Mouse (Mus musculus) mouse trophoblast stem cell (cell line): ENCODE results near the gene Oasl2.
"Not testable (repeated sequence)": the region's sequence is repeated elsewhere in the genome, so short reads cannot be mapped to it uniquely, and the experiment has no call there.

Experiments
- in situ Hi-C, 2 experiments: fragments of 300-500 bp; cut with MseI, MboI; formaldehyde crosslinking; loops; 2 replicates in 1 of 2; 3 replicates in 1 of 2; pipeline ENCODE4 v1.15.1; 2025

Oasl2 gene

GRCm38 (mm10) chr5:114915854-114916253 lies 19.1 kb downstream of the Oasl2 start:
- in situ Hi-C loops, result no loop called here

- in situ Hi-C loops, result no loop called here
Measured at GRCm38 (mm10) chr5:114916777-114917176, 20.0 kb downstream of the Oasl2 start.

DNA sequence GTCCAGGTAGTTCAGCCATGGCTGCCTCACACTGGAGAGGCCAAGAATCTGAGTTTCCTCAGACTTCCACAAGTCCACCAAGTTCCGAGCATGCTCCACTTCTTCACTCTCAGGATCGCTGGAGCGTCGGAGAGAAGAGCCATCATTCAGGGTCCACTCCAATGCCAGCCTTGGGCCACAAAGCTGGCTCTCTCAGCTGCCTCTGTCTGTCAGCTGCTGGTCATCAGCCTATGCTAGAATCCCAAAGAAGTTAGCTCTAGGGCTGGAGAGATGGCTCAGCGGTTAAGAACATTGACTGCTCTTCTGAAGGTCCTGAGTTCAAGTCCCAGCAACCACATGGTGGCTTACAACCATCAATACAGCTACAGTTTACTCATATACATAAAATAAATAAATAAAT lies 20.6 kb downstream of the Oasl2 start:
- in situ Hi-C loops, result not testable (repeated sequence)

DNA sequence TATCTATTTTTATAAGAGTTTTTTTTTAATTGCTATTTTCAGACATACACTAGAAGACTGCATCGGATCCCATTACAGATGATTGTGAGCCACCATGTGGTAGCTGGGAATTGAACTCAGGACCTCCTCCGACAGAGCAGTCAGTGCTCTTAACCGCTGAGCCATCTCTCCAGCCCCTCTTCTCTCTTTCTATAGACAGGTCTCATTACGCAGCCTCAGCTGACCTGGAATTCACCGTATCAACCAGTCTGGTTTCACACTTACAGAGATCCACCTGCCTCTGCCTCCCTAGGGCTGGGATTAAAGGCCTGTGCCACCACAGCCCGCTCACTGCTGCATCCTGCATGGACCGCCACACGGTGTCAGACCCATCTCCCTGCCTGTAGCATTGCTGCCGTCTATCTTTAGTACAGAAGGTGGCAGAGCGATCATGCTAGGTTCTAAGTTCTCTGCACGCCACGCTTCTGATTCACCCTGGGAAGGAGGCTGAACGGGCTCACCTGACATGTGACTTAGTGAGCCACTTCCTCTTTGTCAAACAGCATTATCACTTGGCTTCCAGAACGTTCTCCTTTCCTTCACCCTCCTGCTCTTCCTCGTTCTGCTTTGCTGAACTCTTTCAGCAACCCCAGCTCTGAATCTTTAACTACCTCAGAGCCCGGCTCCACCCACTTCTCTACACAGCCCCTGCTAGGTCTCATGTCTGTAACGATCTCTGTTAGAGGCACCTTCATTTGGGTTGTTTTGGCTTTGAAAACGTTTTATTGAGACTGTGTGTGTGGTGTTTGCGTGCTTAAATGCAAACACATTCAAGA lies 25.0 kb downstream of the Oasl2 start:
- in situ Hi-C loops, result no loop called here

- in situ Hi-C loops, result no loop called here
Measured at GRCm38 (mm10) chr5:114922366-114922731, 25.6 kb downstream of the Oasl2 start.

DNA sequence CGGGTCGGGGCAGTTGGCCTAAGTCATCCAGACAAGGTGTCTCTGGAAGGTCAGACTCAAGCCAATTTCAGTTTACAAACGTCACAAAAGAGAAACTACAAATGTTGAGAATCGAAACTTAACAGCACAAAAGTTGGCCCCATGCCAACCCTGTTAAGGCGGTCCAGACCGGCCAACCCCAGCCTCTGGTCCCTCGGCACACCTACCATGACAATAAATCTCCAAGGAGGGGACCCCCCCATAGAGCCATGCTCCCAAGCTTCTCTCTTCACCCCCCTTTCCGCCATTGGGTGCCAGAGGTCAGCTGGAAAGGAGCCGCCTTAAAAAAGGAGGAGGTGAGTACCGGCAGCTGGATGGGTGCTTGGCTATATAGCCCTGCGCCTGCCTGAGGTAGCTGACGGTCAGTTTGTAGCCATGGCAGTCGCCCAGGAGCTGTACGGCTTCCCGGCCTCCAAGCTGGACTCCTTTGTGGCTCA lies 26.3 kb downstream of the Oasl2 start, which contains the start of gene Oasl1:
Gene Oasl1 (plus strand): TSS at position 243 of the 476 bp plus-strand sequence.
- in situ Hi-C loops, result no loop called here

- in situ Hi-C loops, result no loop called here
Measured at GRCm38 (mm10) chr5:114926153-114926684, 29.5 kb downstream of the Oasl2 start.

- in situ Hi-C loops, result no loop called here
Measured at GRCm38 (mm10) chr5:114926753-114927152, 30.0 kb downstream of the Oasl2 start.

DNA sequence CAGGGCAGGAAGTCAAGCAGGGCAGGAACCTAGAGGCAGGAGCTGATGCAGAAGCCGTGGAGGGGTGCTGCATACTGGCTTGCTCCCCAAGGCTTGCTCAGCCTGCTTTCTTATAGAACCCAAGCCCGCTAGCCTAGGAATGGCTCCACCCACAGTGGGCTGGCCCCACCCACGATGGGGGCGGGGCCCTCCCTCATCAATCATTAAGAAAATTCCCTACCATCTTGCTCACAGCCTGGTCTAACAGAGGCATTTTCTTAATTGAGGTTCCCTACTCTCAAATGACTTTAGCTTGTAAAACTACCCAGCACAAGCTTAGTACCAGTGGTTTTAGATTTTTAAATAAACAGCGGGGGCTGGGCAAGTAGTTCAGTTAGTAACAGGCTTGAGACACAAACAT lies 34.9 kb downstream of the Oasl2 start:
- in situ Hi-C loops, result no loop called here

DNA sequence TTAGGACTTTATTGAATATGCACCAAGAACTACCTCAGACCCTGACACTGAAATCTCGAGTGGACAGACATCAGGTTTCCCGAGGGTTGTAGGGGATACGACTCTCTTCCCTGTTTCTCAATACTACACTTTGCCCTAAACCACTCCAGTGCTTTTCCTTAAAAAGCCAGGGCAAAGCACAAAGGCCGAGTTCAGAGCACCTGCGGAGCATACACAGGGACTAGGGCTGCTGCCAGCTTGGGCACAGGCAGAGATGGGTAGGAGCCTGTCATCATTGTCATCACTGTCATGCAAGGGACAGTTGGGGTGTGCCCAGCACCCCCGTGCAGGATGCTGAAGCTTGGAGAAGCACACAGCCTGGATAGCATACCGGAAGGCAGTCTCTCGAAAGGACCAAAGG lies 36.5 kb downstream of the Oasl2 start:
- in situ Hi-C loops, result no loop called here

DNA sequence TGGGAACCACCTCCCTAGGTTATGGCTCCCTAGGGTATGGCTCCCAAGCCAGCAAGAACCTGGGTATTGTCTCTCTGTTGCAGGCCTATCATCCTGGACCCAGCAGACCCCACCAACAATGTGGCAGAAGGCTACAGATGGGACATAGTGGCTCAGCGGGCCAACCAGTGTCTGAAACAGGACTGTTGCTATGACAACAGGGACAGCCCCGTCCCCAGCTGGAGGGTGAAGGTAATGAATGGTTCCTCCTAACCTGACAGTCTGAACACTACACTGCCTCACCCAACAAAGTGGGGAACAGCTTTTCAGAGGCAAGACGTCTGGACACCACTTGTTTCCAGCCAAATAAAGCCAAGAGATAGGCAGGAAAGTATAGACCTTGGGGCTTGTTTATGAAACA lies 39.1 kb downstream of the Oasl2 start:
- in situ Hi-C loops, result no loop called here

DNA sequence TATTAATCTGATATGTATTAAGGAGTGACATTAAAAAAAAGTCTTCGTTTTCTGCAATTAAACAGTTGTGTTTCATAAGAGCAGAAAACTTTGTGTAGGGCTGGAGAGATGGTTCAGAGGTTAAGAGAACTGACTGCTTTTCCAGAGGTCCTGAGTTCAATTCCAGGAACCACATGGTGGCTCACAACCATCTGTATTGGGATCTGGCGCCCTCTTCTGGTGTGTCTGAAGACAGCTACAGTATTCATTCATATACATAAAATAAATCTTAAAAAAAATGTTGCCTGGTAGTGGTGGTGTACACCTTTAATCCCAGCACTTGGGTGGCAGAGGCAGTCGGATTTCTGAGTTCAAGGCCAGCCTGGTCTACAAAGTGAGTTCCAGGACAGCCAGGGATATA lies 44.4 kb downstream of the Oasl2 start:
- in situ Hi-C loops, result not testable (repeated sequence)

DNA sequence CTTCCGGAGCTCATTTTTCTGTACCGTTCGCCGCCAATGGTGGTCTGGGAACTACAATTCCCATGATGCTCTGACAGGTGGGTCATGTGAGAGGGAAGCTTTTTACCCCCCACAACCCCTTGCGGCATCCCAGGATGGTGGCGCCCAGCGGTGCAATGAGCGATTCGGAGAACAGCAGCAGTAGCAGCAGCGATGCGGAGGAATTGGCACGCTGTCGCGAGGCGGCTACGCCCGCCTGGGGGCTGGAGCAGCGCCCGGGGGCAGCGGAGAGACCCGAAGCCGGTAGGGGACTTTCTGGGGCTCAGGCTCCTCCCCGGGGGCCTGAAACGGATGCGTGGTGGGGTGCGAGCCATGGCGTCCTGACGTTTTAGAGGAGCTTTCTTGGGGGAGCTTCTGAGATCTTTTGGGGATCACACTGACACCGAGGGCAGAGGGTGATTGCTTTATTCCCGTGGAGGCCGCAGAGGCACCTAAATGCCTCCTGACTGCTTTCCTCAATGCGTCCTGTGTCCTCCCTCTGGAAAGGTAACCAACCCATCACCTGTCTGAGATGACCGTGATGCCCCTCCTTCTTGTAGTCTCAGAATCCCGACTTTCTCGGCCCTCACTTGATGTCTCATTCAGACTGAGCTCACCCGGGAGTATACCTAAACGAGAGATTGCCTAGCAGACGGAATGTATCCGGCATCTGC lies 45.5 kb downstream of the Oasl2 start, which contains the start of gene 2210016L21Rik:
Gene 2210016L21Rik (plus strand): TSS at position 85 of the 692 bp plus-strand sequence.
- in situ Hi-C loops, result no loop called here

DNA sequence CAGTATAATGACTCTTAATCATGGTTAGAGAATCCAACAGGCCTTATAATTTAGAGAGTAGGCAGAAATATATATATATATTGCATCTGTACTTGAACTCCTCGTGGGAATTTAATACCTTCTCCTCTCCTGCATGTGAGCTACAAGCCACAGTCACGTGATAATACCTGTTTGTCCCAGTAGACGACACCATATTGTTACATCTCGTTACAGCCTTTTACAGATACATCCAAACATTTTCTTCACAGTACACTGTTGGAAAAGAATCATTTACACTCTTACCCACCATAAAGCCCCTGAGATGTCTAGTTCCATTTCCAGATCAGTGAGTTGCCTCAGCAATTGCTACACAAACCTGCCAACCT lies 46.0 kb downstream of the Oasl2 start:
- in situ Hi-C loops, result no loop called here

- in situ Hi-C loops, result no loop called here
Measured at GRCm38 (mm10) chr5:114945072-114945471, 48.3 kb downstream of the Oasl2 start.

DNA sequence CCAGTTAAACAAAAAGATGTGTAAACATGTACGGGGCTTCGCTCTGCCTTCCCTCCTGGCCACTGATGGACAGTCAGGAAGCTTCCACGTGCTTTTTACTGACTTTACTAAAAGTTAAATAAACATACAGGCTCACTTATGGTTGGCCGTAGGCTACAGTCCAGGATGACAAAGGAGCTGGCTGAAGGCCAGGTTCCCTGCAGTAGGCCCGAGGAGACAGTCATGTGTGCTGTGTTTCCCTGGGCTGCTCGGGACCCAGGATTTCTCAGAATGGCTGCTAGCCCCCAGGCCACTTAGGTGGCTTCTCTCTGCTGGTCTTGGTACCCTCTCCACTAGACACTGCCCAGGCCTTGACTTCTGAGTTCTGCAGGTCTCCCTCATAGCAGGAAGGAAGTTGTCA lies 52.2 kb downstream of the Oasl2 start:
- in situ Hi-C loops, result no loop called here

DNA sequence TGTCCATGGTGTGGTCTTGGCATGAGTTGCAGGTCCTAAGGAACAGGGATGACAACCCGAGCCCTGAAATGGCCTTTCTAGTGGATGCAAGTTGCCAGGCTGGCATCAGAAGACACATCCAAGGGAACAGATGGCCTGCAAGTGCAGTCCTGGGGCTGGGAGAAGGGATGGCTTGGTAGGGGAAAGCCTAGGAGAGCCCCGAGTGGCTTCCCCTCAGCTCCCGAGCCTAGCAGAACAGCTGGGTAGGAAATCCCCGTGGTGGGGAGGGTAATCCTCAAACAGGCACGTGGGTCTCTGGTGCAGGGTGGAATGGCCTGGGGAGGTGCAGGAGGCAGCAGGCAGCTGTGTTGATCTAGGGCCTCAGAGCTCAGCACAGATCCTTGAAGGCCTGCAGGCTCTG lies 52.6 kb downstream of the Oasl2 start:
- in situ Hi-C loops, result no loop called here

DNA sequence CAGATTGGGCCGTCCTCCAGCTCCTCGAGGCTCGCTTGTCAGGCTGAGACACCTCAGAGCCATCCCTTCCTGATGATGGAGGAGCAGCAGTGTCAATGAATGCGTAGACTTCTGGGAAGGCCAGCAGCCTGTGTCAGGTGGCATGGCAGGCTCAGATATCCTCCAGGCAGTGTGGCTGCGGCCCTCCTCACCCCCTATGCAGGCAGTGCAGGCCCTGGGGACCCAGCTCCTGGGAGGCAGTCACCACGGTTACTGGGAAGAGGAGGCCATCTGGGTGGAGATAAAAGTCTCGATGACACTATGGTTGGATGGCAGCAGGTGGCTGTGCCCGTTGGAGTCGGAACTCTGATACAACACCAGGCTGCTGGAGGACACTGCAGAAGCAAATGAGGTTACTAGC lies 53.1 kb downstream of the Oasl2 start:
- in situ Hi-C loops, result no loop called here

DNA sequence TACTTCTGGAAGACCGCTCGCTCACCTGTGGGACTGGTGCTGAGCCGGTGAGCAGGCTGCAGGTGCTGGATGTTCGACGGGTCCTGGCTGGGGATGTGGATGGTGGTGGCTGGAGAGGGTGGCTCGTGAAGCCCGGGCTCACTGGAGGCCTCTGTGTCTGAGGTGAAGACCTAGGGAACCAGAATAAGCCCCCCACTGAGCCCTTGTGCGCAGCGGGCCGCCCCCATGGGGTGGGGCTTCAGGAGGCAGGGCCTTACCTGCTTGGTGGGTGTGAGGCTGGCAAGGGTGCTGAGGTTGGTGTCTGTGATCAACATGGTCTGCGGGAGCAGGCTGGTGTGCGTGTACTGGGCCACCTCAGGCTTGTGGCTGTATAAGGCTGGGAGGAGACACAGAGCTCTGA lies 53.9 kb downstream of the Oasl2 start:
- in situ Hi-C loops, result no loop called here

DNA sequence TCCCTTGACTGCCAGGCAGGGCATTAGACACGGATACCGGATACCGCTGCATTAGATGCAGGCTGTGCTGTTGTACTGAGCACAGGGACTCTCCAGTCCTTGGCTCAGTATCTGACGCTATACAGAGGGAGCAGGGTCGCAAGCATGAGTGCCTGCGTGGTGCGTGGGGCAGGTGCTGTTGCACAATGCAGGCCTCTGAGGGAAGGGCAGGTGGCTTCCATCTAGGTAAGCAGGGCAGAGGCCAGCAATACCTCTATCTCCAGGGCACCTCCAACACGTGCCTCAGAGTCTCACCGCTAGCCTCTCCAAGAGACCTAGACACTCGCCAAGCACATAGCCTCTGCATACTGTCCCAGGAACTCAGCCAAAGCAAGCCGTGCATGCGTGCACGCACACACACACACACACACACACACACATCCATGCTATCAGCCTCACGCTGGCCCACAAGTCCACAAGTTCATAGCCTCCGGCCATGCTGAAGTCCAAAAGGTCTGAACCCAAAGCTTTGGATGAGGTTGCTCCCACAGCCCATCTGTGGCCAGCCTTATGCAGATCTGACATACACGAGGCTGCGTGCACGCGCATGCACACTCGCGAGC lies 54.6 kb downstream of the Oasl2 start:
- in situ Hi-C loops, result no loop called here

DNA sequence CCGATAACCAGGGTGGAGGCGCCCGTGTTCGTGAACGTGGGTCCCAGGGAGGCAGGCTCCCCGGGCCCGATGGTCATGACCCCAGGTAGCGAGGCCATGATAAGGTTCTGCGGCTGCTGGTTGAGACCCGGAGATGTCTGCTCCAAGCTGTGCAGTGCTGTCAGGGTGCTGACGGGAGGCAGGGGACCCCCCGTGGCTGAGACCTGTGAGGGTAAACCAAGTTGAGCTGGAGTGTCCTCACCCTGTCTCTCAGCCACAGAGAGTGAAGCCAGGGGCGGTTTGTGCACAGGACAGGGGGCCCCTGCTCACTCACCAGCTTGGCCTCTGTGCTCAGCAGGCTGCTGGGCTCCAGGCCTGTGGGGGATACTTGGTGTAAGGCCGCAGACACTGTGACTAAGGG lies 56.6 kb downstream of the Oasl2 start:
- in situ Hi-C loops, result no loop called here

- in situ Hi-C loops, result no loop called here
Measured at GRCm38 (mm10) chr5:114958069-114958468, 61.3 kb downstream of the Oasl2 start.
